In genomic region chr1:62760086-62760485, GRCm38 (mm10) we compare ENCODE assay signal across 15 mouse cellular contexts. TPM values are rescaled to one million over a fixed set of nuclear protein-coding genes. Genes with fewer than 3 reads are reported as not detected.
DNase-seq lines count a peak whose midpoint lies in the region; ATAC-seq and TF ChIP-seq lines count a peak whose summit lies in the region.
"Had no signal": no experiment of that assay in that cellular context is flagged by ENCODE, and none has a peak within 500 bp of the region (broad histone marks: within the 10 kb centered on the region; RNA-seq: fewer than 3 reads in every experiment).

No protein-coding gene starts in this region.

- WGBS in kidney, embryonic 15.5 days = 30% methylated on average over 5 of the region's 5 CpGs
- 42% methylated on average over 5 of the region's 5 CpGs for WGBS in limb, embryonic 10.5 days
- 13% methylated on average over 5 of the region's 5 CpGs for WGBS in spleen, adult 2 months

- ATAC-seq in kidney, embryonic 15.5 days (replicated peaks; ENCODE audit: low FRiP score) = peak; percentile 33
- ATAC-seq: intestine, postnatal 0 days had no signal

- no peak overlapping the region for H3K27ac ChIP-seq in kidney, embryonic 15.5 days
- H3K27ac ChIP-seq in limb, embryonic 10.5 days = peak overlapping the region; percentile 64; the same call in 1 of the 2 replicates
- 0 out of 2 replicates have a peak overlapping the region, but pooled peaks have one; percentile 38 for H3K27ac ChIP-seq in spleen, adult 2 months (ENCODE audit: insufficient read depth, low read length)
- H3K27ac ChIP-seq: limb, embryonic 15.5 days; midbrain, embryonic 12.5 days had no signal

- 0 out of 2 replicates have a peak, but pooled peaks cover 7% of the 10 kb centered on the region for H3K36me3 ChIP-seq in kidney, embryonic 15.5 days
- peaks cover 87% of the 10 kb centered on the region for H3K36me3 ChIP-seq in limb, embryonic 10.5 days
- H3K36me3 ChIP-seq in spleen, adult 2 months (ENCODE audit: control insufficient read depth, insufficient read depth, low read length) = no peaks in the 10 kb centered on the region
- H3K36me3 ChIP-seq: midbrain, embryonic 12.5 days had no signal

- peaks cover 8% of the 10 kb centered on the region; the same call in 1 of the 2 replicates for H3K27me3 ChIP-seq in kidney, embryonic 15.5 days
- H3K27me3 ChIP-seq in limb, embryonic 10.5 days (ENCODE audit: low read depth, poor library complexity, severe bottlenecking) = no peaks in the 10 kb centered on the region
- H3K27me3 ChIP-seq in spleen, adult 2 months (ENCODE audit: control insufficient read depth, insufficient read depth, low read length) = no peaks in the 10 kb centered on the region
- H3K27me3 ChIP-seq: limb, embryonic 15.5 days had no signal

- H3K9me3 ChIP-seq in kidney, embryonic 15.5 days (replicated peaks) = no peaks in the 10 kb centered on the region
- H3K9me3 ChIP-seq in limb, embryonic 10.5 days (replicated peaks) = no peaks in the 10 kb centered on the region
- H3K9me3 ChIP-seq: limb, embryonic 15.5 days; midbrain, embryonic 12.5 days had no signal

- peaks cover 13% of the 10 kb centered on the region for H3K4me1 ChIP-seq in kidney, embryonic 15.5 days
- peaks cover 25% of the 10 kb centered on the region for H3K4me1 ChIP-seq in limb, embryonic 10.5 days
- no peaks in the 10 kb centered on the region; the same call in 1 of the 2 replicates for H3K4me1 ChIP-seq in spleen, adult 2 months (ENCODE audit: control insufficient read depth, insufficient read depth, insufficient read length)

- H3K9ac ChIP-seq in kidney, embryonic 15.5 days = no peak overlapping the region
- H3K9ac ChIP-seq: limb, embryonic 15.5 days; midbrain, embryonic 12.5 days had no signal

- no peak overlapping the region for H3K4me2 ChIP-seq in kidney, embryonic 15.5 days
- H3K4me2 ChIP-seq: limb, embryonic 15.5 days; midbrain, embryonic 12.5 days had no signal

- DNase-seq in kidney, adult 11 months = no peak
- DNase-seq in ZHBTc4 (ENCODE audit: low read depth, low spot score) = peak; percentile 32
- DNase-seq in limb, embryonic 10.5 days (ENCODE audit: low spot score) = no peak
- peak; percentile 28 to 49 for DNase-seq in spleen, adult 2 months (ENCODE audit: low read depth in 1 of 2, low spot score in 2 of 2)
- DNase-seq in embryo, embryonic 10.5 days (ENCODE audit: low spot score) = no peak
- DNase-seq in Muller cell, postnatal 12 days (ENCODE audit: inconsistent ontology term) = no peak
- no peak for DNase-seq in adrenal gland, adult 18-20 months (ENCODE audit: low spot score in 2 of 2)
- DNase-seq: cerebellum, postnatal 10 days; gastrocnemius, postnatal 14 days; heart, postnatal 10 days; right cerebral cortex, postnatal 14 days had no signal

- H3K4me3 ChIP-seq in kidney, embryonic 15.5 days (replicated peaks) = no peak overlapping the region
- no peak overlapping the region for H3K4me3 ChIP-seq in limb, embryonic 10.5 days
- H3K4me3 ChIP-seq in spleen, adult 2 months (ENCODE audit: extremely low read depth, insufficient read depth, insufficient read length) = no peak overlapping the region
- H3K4me3 ChIP-seq: limb, embryonic 15.5 days; midbrain, embryonic 12.5 days had no signal

- no peak for TF ChIP-seq CTCF in spleen, adult 2 months (IDR thresholded peaks at IDR 0.05; ENCODE audit: extremely low read depth, insufficient read depth, insufficient read length, insufficient replicate concordance)

- TF ChIP-seq POLR2A in spleen, adult 2 months (IDR thresholded peaks at IDR 0.05; ENCODE audit: low read depth, low read length) = no peak

RNA-seq across cellular contexts. Expression of gene Nrp2, which starts 57.0 kb away (rescaled TPM):
- 11.7 and 12.2 TPM in 2 replicates for polyA plus RNA-seq in kidney, embryonic 15.5 days (2015; fragmentation: Nextera tagmentation; extraction: Ambion mirVana)
- polyA plus RNA-seq in limb, embryonic 10.5 days (2016; fragmentation: Nextera tagmentation; extraction: Ambion mirVana) = 31.7 and 54.7 TPM in 2 replicates
- 6.1 and 6.5 TPM in 2 replicates for polyA plus RNA-seq in spleen, adult 2 months (2012; rRNA removed)
- 10 to 100 TPM; 27.9 to 41.1 TPM for total RNA-seq in adrenal gland, adult 18-20 months (2021)

Comparison
In these comparisons a context has a peak if more than half of its experiments do, and no peak if none do; other contexts are left out.
1. DNase-seq: peak in ZHBTc4 (single experiment) and spleen, adult 2 months (2 of 2); none in kidney, adult 11 months (single experiment), limb, embryonic 10.5 days (single experiment), embryo, embryonic 10.5 days (single experiment), Muller cell, postnatal 12 days (single experiment) and adrenal gland, adult 18-20 months (0 of 2).